Mouse (Mus musculus) embryo, embryonic 11 days (tissue): Measurements from ENCODE around the gene Cask.
A peak's percentile ranks its signal among the peaks of the same experiment; 100 is the strongest.

ENCODE experiments used
- DNase-seq: peaks from one replicate; pipeline ENCODE4 v3.0.0-alpha.2; 2015

Gene Cask

GRCm38 (mm10) chrX:13718283-13718682 lies 132.9 kb downstream of the Cask start:
- no peak for DNase-seq

- DNase-seq, result no peak
Measured at GRCm38 (mm10) chrX:13716796-13717569, 134.2 kb downstream of the Cask start.

- peak; percentile 57 for DNase-seq
Measured at GRCm38 (mm10) chrX:13710174-13710573, 141.0 kb downstream of the Cask start.

GRCm38 (mm10) chrX:13705051-13705450 lies 146.1 kb downstream of the Cask start:
- DNase-seq, result peak; percentile 26

GRCm38 (mm10) chrX:13700681-13701080 lies 150.5 kb downstream of the Cask start:
- no peak for DNase-seq

- no peak for DNase-seq
Measured at GRCm38 (mm10) chrX:13691865-13692264, 159.3 kb downstream of the Cask start.

- no peak for DNase-seq
Measured at GRCm38 (mm10) chrX:13688356-13688755, 162.8 kb downstream of the Cask start.

GRCm38 (mm10) chrX:13686589-13686988 lies 164.6 kb downstream of the Cask start:
- DNase-seq, result no peak

- DNase-seq, result no peak
Measured at GRCm38 (mm10) chrX:13681748-13682147, 169.4 kb downstream of the Cask start.

- DNase-seq, result no peak
Measured at GRCm38 (mm10) chrX:13673001-13673400, 178.2 kb downstream of the Cask start.

GRCm38 (mm10) chrX:13670342-13670741 lies 180.8 kb downstream of the Cask start:
- no peak for DNase-seq

- no peak for DNase-seq
Measured at GRCm38 (mm10) chrX:13668867-13669266, 182.3 kb downstream of the Cask start.

GRCm38 (mm10) chrX:13661063-13661462 lies 190.1 kb downstream of the Cask start, which contains the start of gene Gpr82:
Gpr82 (plus strand) TSS chrX:13661363.
- DNase-seq, result no peak

GRCm38 (mm10) chrX:13659201-13659890 lies 191.8 kb downstream of the Cask start:
- no peak for DNase-seq

GRCm38 (mm10) chrX:13658616-13659140 lies 192.5 kb downstream of the Cask start:
- DNase-seq, result no peak

GRCm38 (mm10) chrX:13656721-13657120 lies 194.4 kb downstream of the Cask start:
- DNase-seq, result peak; percentile 54

GRCm38 (mm10) chrX:13655906-13656305 lies 195.3 kb downstream of the Cask start:
- no peak for DNase-seq

- no peak for DNase-seq
Measured at GRCm38 (mm10) chrX:13655005-13655421, 196.2 kb downstream of the Cask start.

GRCm38 (mm10) chrX:13652291-13652690 lies 198.9 kb downstream of the Cask start:
- no peak for DNase-seq

GRCm38 (mm10) chrX:13651889-13652288 lies 199.3 kb downstream of the Cask start:
- no peak for DNase-seq

GRCm38 (mm10) chrX:13638894-13639293 lies 212.3 kb downstream of the Cask start:
- no peak for DNase-seq

- DNase-seq, result no peak
Measured at GRCm38 (mm10) chrX:13636398-13636797, 214.8 kb downstream of the Cask start.

GRCm38 (mm10) chrX:13631599-13632283 lies 219.4 kb downstream of the Cask start, which contains the start of gene Gpr34:
Gpr34 (plus strand) TSS chrX:13632089.
- DNase-seq, result no peak
